ENCODE assay signal across 12 mouse cellular contexts in genomic region chr1:133119931-133120712, GRCm38 (mm10). TPM values are rescaled to one million over a fixed set of nuclear protein-coding genes. Genes with fewer than 3 reads are reported as not detected.
A peak's percentile ranks its signal among the peaks of the same experiment; 100 is the strongest.
DNase-seq lines count a peak whose midpoint lies in the region; TF ChIP-seq lines count a peak whose summit lies in the region.
"Had no signal": no experiment of that assay in that cellular context is flagged by ENCODE, and none has a peak within 500 bp of the region (broad histone marks: within the 10 kb centered on the region; RNA-seq: fewer than 3 reads in every experiment).

No protein-coding gene starts in this region.

- DNase-seq in limb, embryonic 10.5 days (ENCODE audit: low spot score): no peak
- peak; percentile 76 for DNase-seq in lung, postnatal 36 days
- no peak for DNase-seq in layer of hippocampus, adult 18-20 months (ENCODE audit: low spot score in 2 of 2)
- DNase-seq in left cerebral cortex, adult 8-10 months (ENCODE audit: low spot score in 2 of 2): no peak
- DNase-seq in thymus, adult 2 months: no peak
- DNase-seq: kidney, adult 18-20 months; thymus, postnatal 4 days had no signal

- no peaks in the 10 kb centered on the region for H3K27me3 ChIP-seq in C2C12 (ENCODE audit: control insufficient read depth, insufficient read depth, insufficient read length)
- no peaks in the 10 kb centered on the region for H3K27me3 ChIP-seq in limb, embryonic 10.5 days (ENCODE audit: low read depth, poor library complexity, severe bottlenecking)
- H3K27me3 ChIP-seq in thymus, adult 2 months (ENCODE audit: control insufficient read depth, insufficient read depth, low read length): no peaks in the 10 kb centered on the region
- H3K27me3 ChIP-seq: heart, embryonic 12.5 days; neural tube, embryonic 12.5 days; Patski had no signal

- H3ac ChIP-seq in C2C12 (ENCODE audit: control insufficient read depth, insufficient read length, low read depth): no peak overlapping the region

- H3K27ac ChIP-seq in bone marrow macrophage, adult 2 months (ENCODE audit: insufficient read depth, low read depth, low read length): 0 out of 2 replicates have a peak overlapping the region, but pooled peaks have one; percentile 7
- H3K27ac ChIP-seq in limb, embryonic 10.5 days: 0 out of 2 replicates have a peak overlapping the region, but pooled peaks have one; percentile 26
- no peak overlapping the region for H3K27ac ChIP-seq in thymus, adult 2 months (ENCODE audit: control insufficient read depth, insufficient read depth, low read length)
- H3K27ac ChIP-seq: neural tube, embryonic 12.5 days had no signal

- H3K79me3 ChIP-seq in C2C12 (ENCODE audit: low read depth): no peaks in the 10 kb centered on the region

- no peaks in the 10 kb centered on the region for H3K36me3 ChIP-seq in C2C12 (ENCODE audit: control insufficient read depth, insufficient read depth)
- no peaks in the 10 kb centered on the region for H3K36me3 ChIP-seq in limb, embryonic 10.5 days
- H3K36me3 ChIP-seq in thymus, adult 2 months (ENCODE audit: control insufficient read depth, insufficient read depth, low read length): no peaks in the 10 kb centered on the region
- H3K36me3 ChIP-seq: heart, embryonic 12.5 days; neural tube, embryonic 12.5 days had no signal

- 67% methylated on average over 7 of the region's 7 CpGs for WGBS in limb, embryonic 10.5 days
- 78% methylated on average over 7 of the region's 7 CpGs for WGBS in thymus, adult 2 months

- TF ChIP-seq POLR2A in bone marrow macrophage, adult 2 months (IDR thresholded peaks at IDR 0.05; ENCODE audit: borderline replicate concordance, low read depth, low read length): no peak
- no peak for TF ChIP-seq POLR2A in thymus, adult 2 months (IDR thresholded peaks at IDR 0.05; ENCODE audit: control insufficient read depth, extremely low read depth, insufficient read depth, low read length, poor library complexity)

- TF ChIP-seq CTCF in C2C12 (IDR thresholded peaks at IDR 0.05; ENCODE audit: control insufficient read depth, insufficient read depth, insufficient read length): no peak
- no peak for TF ChIP-seq CTCF in bone marrow macrophage, adult 2 months (IDR thresholded peaks at IDR 0.05; ENCODE audit: low read depth, low read length)
- TF ChIP-seq CTCF in thymus, adult 2 months (IDR thresholded peaks at IDR 0.05; ENCODE audit: borderline replicate concordance, control insufficient read depth, extremely low read depth, insufficient read depth, low read length, poor library complexity): no peak

- no peaks in the 10 kb centered on the region for H3K79me2 ChIP-seq in C2C12 (ENCODE audit: control insufficient read depth, insufficient read depth)

- no peak overlapping the region for H3K4me3 ChIP-seq in C2C12 (ENCODE audit: insufficient read depth, poor library complexity, severe bottlenecking)
- H3K4me3 ChIP-seq in bone marrow macrophage, adult 2 months (ENCODE audit: insufficient read depth, low read length): no peak overlapping the region
- H3K4me3 ChIP-seq in limb, embryonic 10.5 days: no peak overlapping the region
- no peak overlapping the region for H3K4me3 ChIP-seq in thymus, adult 2 months (ENCODE audit: control insufficient read depth, insufficient read depth, low read length)
- H3K4me3 ChIP-seq: heart, embryonic 12.5 days; neural tube, embryonic 12.5 days had no signal

- H3K9me3 ChIP-seq in limb, embryonic 10.5 days (replicated peaks): no peaks in the 10 kb centered on the region
- H3K9me3 ChIP-seq: neural tube, embryonic 12.5 days had no signal

- H3K4me1 ChIP-seq in bone marrow macrophage, adult 2 months (ENCODE audit: control insufficient read depth, insufficient read depth, low read length): peaks cover 9% of the 10 kb centered on the region
- peaks cover 10% of the 10 kb centered on the region for H3K4me1 ChIP-seq in limb, embryonic 10.5 days
- no peaks in the 10 kb centered on the region; the same call in 1 of the 2 replicates for H3K4me1 ChIP-seq in thymus, adult 2 months (replicated peaks; ENCODE audit: control insufficient read depth, insufficient read depth, low read length)
- H3K4me1 ChIP-seq: neural tube, embryonic 12.5 days had no signal

TF ChIP-seq in C2C12, 6 proteins besides CTCF, POLR2A, EP300 and RAD21:
- TF ChIP-seq MAX (IDR thresholded peaks at IDR 0.05): no peak
- no peak for TF ChIP-seq MYOG (IDR thresholded peaks at IDR 0.05; ENCODE audit: control insufficient read depth, extremely low read depth, insufficient read length)
- TF ChIP-seq FOSL1 (IDR thresholded peaks at IDR 0.05; ENCODE audit: insufficient read depth, low read length, poor library complexity, severe bottlenecking): no peak
- TF ChIP-seq USF1 (IDR thresholded peaks at IDR 0.05; ENCODE audit: low read depth): no peak
- TF ChIP-seq CEBPB (IDR thresholded peaks at IDR 0.05; ENCODE audit: low read depth): peak; percentile 24
TF ChIP-seq in C2C12: peak in this region for 1.

RNA-seq across cellular contexts. Expression of gene Ppp1r15b, which starts 10.8 kb away (rescaled TPM):
- polyA plus RNA-seq in C2C12 (2012; fragmentation: generic; extraction: Trizol): 28.0 TPM
- polyA plus RNA-seq in bone marrow macrophage, adult 2 months (2012; ENCODE audit: insufficient read depth, insufficient read length, missing spikeins): 36.1 and 37.4 TPM in 2 replicates
- polyA plus RNA-seq in limb, embryonic 10.5 days (2016; fragmentation: Nextera tagmentation; extraction: Ambion mirVana): 52.3 and 52.7 TPM in 2 replicates
- 10 to 100 TPM; 43.7 to 44.2 TPM for total RNA-seq in layer of hippocampus, adult 18-20 months (2021)
- total RNA-seq in left cerebral cortex, adult 8-10 months (2022): 10 to 100 TPM; 41.0 to 43.6 (median 42.0) TPM
- 45.8 and 55.0 TPM in 2 replicates for polyA plus RNA-seq in thymus, adult 2 months (2012; rRNA removed)

RNA-seq across cellular contexts. Expression of gene Plekha6, which starts 43.9 kb away (rescaled TPM):
- 0.15 TPM for polyA plus RNA-seq in C2C12 (2012; fragmentation: generic; extraction: Trizol)
- not detected in 2 replicates for polyA plus RNA-seq in bone marrow macrophage, adult 2 months (2012; ENCODE audit: insufficient read depth, insufficient read length, missing spikeins)
- 1.4 and 2.3 TPM in 2 replicates for polyA plus RNA-seq in limb, embryonic 10.5 days (2016; fragmentation: Nextera tagmentation; extraction: Ambion mirVana)
- 10 to 100 TPM; 54.5 to 59.0 TPM for total RNA-seq in layer of hippocampus, adult 18-20 months (2021)
- total RNA-seq in left cerebral cortex, adult 8-10 months (2022): 10 to 100 TPM; 83.6 to 89.6 (median 88.4) TPM
- polyA plus RNA-seq in thymus, adult 2 months (2012; rRNA removed): 5.1 and 9.4 TPM in 2 replicates
